Mouse (Mus musculus) liver, postnatal 0 days (tissue): ENCODE measurements around the gene Klhl32. TPM values are rescaled to one million over a fixed set of nuclear protein-coding genes. Genes with fewer than 3 reads are reported as not detected.
"Not testable (repeated sequence)": the region's sequence is repeated elsewhere in the genome, so short reads cannot be mapped to it uniquely, and the experiment has no call there.

Source experiments
- ATAC-seq: fragments of 200-750 bp; cut with Nextera tagmentation; 2 replicates; pipeline ENCODE4 v1.8.0; 2017; ENCODE audit warnings: mild to moderate bottlenecking, moderate library complexity
- DNase-seq: peaks from one replicate; pipeline ENCODE4 v3.0.0-alpha.2; 2016
- H3K27ac ChIP-seq: fragments of 300-500 bp; sonication (generic); 2 replicates; pipeline ENCODE4 v1.5.1; 2014; ENCODE audit warnings: antibody characterized with exemption, moderate library complexity, mild to moderate bottlenecking, low read depth
- H3K27me3 ChIP-seq: fragments of 300-500 bp; sonication (generic); 2 replicates; pipeline ENCODE4 v1.6.1; 2014; ENCODE audit warnings: low read length, control low read depth, mixed read lengths; ENCODE audit not compliant: insufficient read depth
- H3K36me3 ChIP-seq: fragments of 300-500 bp; sonication (generic); replicated peaks from 2 replicates; pipeline ENCODE4 v1.6.1; 2014; ENCODE audit warnings: mild to moderate bottlenecking, control low read depth, low read length, moderate library complexity, mixed read lengths; ENCODE audit not compliant: insufficient read depth
- H3K4me1 ChIP-seq: fragments of 300-500 bp; sonication (generic); 2 replicates; pipeline ENCODE4 v1.6.1; 2014; ENCODE audit warnings: antibody characterized with exemption, mild to moderate bottlenecking, control low read depth; ENCODE audit not compliant: insufficient read depth
- H3K4me2 ChIP-seq: fragments of 300-500 bp; sonication (generic); 2 replicates; pipeline ENCODE4 v1.6.1; 2014; ENCODE audit warnings: low read depth, mild to moderate bottlenecking, low read length, moderate library complexity, mixed read lengths
- H3K4me3 ChIP-seq: fragments of 300-500 bp; sonication (generic); 2 replicates; pipeline ENCODE4 v1.5.1; 2014; ENCODE audit warnings: low read depth, low read length
- H3K9ac ChIP-seq: fragments of 300-500 bp; sonication (generic); replicated peaks from 2 replicates; pipeline ENCODE4 v1.6.1; 2014; ENCODE audit warnings: mild to moderate bottlenecking, moderate library complexity
- H3K9me3 ChIP-seq: fragments of 300-500 bp; sonication (generic); 2 replicates; pipeline ENCODE4 v1.6.1; 2016; ENCODE audit warnings: mild to moderate bottlenecking, control low read depth, low read length, mixed read lengths
- CTCF ChIP-seq: sonication (generic); IDR thresholded peaks from 2 replicates; pipeline ENCODE4 v1.5.1; 2016; ENCODE audit warnings: antibody characterized with exemption, low read depth
- EP300 ChIP-seq: IDR thresholded peaks from 2 replicates; pipeline ENCODE4 v1.6.1; 2016; ENCODE audit warnings: antibody characterized with exemption, low read depth, mild to moderate bottlenecking
- WGBS: fragments of 180-500 bp; shearing (Covaris S2); extraction: QIAGEN DNeasy Blood & Tissue Kit; methylation state at CpG from one replicate; pipeline ENCODE4 v1.1.7; 2014; ENCODE audit not compliant: insufficient replicate concordance; 5-methylcytosine and 5-hydroxymethylcytosine counted together
- polyA plus RNA-seq: library from polyadenylated mRNA; unstranded; fragments of >200 nt; fragmentation: Nextera tagmentation; extraction: Ambion mirVana; gene quantifications from 2 replicates; pipeline ENCODE4 v1.2.1, GENCODE M21; 2015

The Klhl32 gene
- polyA plus RNA-seq, 1 experiment from 2014 or later, result 0.18 TPM

DNA sequence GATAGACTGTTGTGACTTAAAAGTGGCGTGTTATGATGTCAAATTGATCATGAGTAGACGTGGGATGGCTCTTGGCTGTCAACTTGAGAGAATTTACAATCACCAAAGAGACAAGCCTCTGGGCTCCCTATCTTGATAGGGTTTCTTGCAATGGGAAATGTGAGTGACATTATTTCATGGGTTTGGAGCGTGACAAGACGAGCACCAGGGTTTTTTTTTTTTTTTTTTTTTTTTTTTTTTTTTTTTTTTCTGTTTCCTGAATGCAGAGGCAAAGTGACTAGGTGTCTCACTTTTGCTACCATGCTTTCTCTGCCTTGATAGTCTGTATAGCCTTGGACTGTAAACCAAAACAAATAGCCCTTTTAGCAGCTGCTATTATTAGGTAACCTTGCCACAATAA lies 43.7 kb upstream of the Klhl32 start:
- Histone ChIP-seq H3K27me3 (no peaks in the 10 kb centered on the region), H3K36me3 (no peaks in the 10 kb centered on the region), H3K9ac (no peak overlapping the region), H3K4me3 (no peak overlapping the region), H3K4me2 (no peak overlapping the region), H3K27ac (no peak overlapping the region), H3K9me3 (no peaks in the 10 kb centered on the region), H3K4me1 (peaks cover 5% of the 10 kb centered on the region)
- ATAC-seq (no peak), DNase-seq (no peak)
- WGBS, result 53% methylated on average over 4 of the region's 4 CpGs
- no peak for TF ChIP-seq EP300
- no peak for TF ChIP-seq CTCF

DNA sequence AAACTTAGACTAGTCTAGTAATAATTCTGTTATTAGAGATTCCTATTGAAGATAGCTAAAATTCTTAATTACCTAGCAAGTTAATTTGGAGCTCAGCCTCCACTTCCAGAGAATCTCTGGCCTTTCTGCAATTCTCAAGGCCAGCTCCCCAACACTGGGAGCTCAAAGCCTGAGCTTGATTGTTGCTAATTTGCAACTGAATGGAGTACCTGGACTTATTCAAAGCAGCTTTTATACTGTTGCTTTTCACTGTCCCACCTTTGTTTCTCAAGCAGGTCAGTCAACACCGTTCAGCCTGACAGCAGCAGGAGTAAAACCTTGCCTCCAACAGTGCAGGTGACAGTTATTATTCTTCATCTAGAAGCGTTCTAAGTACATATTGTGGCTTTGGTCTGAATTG lies 41.4 kb upstream of the Klhl32 start:
- H3K27ac ChIP-seq, H3K36me3 ChIP-seq, DNase-seq, H3K4me1 ChIP-seq, H3K9me3 ChIP-seq, ATAC-seq, H3K4me3 ChIP-seq, H3K9ac ChIP-seq, H3K4me2 ChIP-seq, H3K27me3 ChIP-seq: not testable (repeated sequence)
- 68% methylated on average over 2 of the region's 2 CpGs for WGBS

DNA sequence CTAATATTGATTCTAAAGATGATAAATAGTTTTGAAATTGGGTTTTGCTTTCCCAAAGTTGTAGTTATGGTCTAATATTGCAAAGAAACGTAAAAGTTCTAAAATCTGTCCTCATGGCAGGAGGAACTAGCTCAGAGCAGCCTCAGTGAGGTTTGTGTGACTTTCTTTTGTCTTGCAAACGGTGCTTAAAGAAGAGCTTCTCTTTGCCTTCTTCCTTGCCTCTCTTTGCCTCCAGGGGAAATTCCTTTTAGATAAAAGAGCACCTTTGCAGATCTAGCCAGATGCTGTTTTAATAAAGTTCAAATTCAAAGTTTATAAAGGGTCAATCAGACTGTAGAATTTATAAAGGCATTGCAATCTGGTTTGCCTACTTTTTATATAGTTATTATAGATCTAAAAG lies 38.5 kb upstream of the Klhl32 start:
- 34% methylated on average over 2 of the region's 2 CpGs for WGBS
- H3K27ac ChIP-seq, H3K36me3 ChIP-seq, H3K4me2 ChIP-seq, H3K4me1 ChIP-seq, H3K27me3 ChIP-seq, DNase-seq, H3K4me3 ChIP-seq, H3K9ac ChIP-seq, ATAC-seq, H3K9me3 ChIP-seq: not testable (repeated sequence)

DNA sequence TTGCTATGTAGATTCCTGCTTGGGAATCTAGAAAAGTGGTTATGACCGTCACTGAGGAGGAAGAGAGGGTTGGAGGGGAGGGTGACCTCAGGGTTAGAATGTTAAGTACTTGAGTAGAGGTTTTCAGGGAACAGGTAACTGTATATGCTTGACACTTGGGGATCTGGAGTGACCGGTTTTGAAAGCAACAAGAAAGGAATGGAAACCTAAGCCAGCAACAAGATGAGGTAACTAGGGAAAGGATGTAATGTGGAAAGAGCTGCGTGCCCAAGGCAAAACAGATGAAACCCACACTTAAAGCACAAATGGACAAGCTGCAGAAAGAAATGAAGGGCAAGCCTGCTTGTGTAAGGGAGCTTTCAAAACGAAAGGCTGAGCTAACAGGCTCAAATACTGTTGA lies 18.3 kb upstream of the Klhl32 start:
- Histone ChIP-seq H3K4me3 (no peak overlapping the region), H3K36me3 (no peaks in the 10 kb centered on the region), H3K27me3 (no peaks in the 10 kb centered on the region), H3K4me2 (no peak overlapping the region), H3K27ac (no peak overlapping the region), H3K9me3 (no peaks in the 10 kb centered on the region), H3K4me1 (no peaks in the 10 kb centered on the region), H3K9ac (no peak overlapping the region)
- no peak for ATAC-seq
- DNase-seq, result no peak
- TF ChIP-seq EP300 (no peak), CTCF (no peak)
- 53% methylated on average over 4 of the region's 4 CpGs for WGBS

DNA sequence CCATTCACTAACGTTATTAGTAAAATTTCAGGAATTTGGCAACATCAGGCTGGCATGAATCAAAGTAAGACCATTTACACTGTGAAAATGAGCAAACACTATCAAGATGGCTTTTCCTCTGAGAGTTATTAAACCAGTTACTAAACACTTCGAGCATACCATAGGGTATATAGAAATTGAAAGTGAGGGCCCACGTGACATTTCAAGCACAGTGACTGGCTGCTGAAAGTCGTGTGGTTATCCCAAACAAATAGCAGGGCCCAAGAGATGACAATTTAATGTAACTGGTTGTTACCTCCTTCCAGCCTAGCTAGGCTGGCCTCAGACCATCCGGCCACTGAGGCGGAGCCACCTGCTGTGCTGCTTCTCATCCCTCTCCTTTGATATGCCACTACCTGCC lies 14.8 kb upstream of the Klhl32 start:
- DNase-seq, result no peak
- H3K4me2 ChIP-seq, result no peak overlapping the region
- 40% methylated on average over 6 of the region's 6 CpGs for WGBS
- TF ChIP-seq EP300 (no peak), CTCF (no peak)
- H3K9ac ChIP-seq, result no peak overlapping the region
- no peak for ATAC-seq
- H3K4me3 ChIP-seq, result no peak overlapping the region
- H3K27ac ChIP-seq, result no peak overlapping the region
- H3K36me3 ChIP-seq, result no peaks in the 10 kb centered on the region
- no peaks in the 10 kb centered on the region for H3K9me3 ChIP-seq
- H3K4me1 ChIP-seq, result no peaks in the 10 kb centered on the region
- no peaks in the 10 kb centered on the region for H3K27me3 ChIP-seq

DNA sequence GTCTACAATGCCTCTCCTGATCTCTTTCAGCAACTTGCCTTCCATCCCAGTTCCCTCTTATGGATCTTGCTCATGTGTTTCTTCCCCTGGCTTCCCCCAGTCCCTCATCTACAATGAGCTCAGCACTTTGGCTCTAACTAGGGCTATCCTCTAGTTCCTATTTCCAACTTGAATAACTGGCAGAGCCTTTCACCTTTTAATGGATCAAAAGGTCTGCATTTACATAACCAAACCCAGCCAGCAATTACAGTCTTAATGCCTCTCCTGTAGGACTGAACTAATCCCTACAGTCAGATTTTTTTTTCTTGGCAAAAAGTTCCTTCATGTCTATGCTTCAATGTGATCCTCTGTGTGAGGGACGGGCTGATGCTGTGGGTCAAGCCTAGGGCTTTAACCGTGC lies 3.5 kb downstream of the Klhl32 start:
- Histone ChIP-seq H3K4me2 (no peak overlapping the region), H3K27me3 (peaks cover 6% of the 10 kb centered on the region), H3K9ac (no peak overlapping the region), H3K9me3 (no peaks in the 10 kb centered on the region), H3K4me1 (no peaks in the 10 kb centered on the region), H3K36me3 (no peaks in the 10 kb centered on the region), H3K27ac (no peak overlapping the region), H3K4me3 (no peak overlapping the region)
- DNase-seq (no peak), ATAC-seq (no peak)
- TF ChIP-seq CTCF, result no peak
- no peak for TF ChIP-seq EP300
- 79% methylated on average over 2 of the region's 2 CpGs for WGBS

DNA sequence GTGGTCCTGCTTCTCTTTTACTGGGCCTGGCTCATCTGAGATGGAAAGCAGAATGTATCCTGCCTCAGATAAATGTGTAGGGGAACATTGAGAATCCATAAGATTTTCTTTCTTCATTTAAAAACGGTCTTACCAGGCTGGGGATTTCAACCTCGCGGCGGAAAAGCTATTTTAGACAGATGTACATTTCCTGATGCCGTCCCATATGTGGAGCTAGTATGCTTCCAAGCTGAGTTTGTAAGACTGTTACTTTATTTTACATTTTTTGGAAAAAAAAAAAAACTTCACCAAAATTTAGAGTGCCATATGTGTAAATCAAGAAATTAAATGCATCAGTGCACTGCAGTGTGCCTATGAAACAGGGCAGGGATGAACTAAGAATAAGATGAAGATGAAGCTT lies 5.4 kb downstream of the Klhl32 start:
- Histone ChIP-seq H3K9me3 (no peaks in the 10 kb centered on the region), H3K4me3 (no peak overlapping the region), H3K27ac (no peak overlapping the region), H3K36me3 (no peaks in the 10 kb centered on the region), H3K9ac (no peak overlapping the region), H3K27me3 (peaks cover 2% of the 10 kb centered on the region; the same call in 1 of the 2 replicates), H3K4me2 (no peak overlapping the region), H3K4me1 (no peaks in the 10 kb centered on the region)
- DNase-seq (no peak), ATAC-seq (no peak)
- WGBS, result 86% methylated on average over 5 of the region's 5 CpGs
- TF ChIP-seq CTCF, result no peak
- no peak for TF ChIP-seq EP300
